Mouse (Mus musculus) erythroblast, embryonic 14.5 days (primary cell): ENCODE measurements around the gene Homer3.

ENCODE experiments used
- GATA1 ChIP-seq: IDR thresholded peaks from 2 replicates; pipeline ENCODE4 v1.6.1; 2012; ENCODE audit warnings: low read length, inconsistent platforms, mixed read lengths
- TAL1 ChIP-seq: IDR thresholded peaks from 3 replicates; pipeline ENCODE4 v1.6.1; 2012; ENCODE audit warnings: low read length, inconsistent platforms, mixed read lengths

GRCm38 (mm10) chr8:70268311-70268710, 14.3 kb upstream of the Homer3 start:
- no peak for TF ChIP-seq GATA1
- no peak for TF ChIP-seq TAL1
